Mouse (Mus musculus) right cerebral cortex, postnatal 4 days (tissue): Measurements from ENCODE around the gene Macf1.
"Not testable (repeated sequence)": the region's sequence is repeated elsewhere in the genome, so short reads cannot be mapped to it uniquely, and the experiment has no call there.

ENCODE experiments used
- DNase-seq: peaks from one replicate; pipeline ENCODE4 v3.0.0-alpha.2; 2022

The Macf1 gene

DNA sequence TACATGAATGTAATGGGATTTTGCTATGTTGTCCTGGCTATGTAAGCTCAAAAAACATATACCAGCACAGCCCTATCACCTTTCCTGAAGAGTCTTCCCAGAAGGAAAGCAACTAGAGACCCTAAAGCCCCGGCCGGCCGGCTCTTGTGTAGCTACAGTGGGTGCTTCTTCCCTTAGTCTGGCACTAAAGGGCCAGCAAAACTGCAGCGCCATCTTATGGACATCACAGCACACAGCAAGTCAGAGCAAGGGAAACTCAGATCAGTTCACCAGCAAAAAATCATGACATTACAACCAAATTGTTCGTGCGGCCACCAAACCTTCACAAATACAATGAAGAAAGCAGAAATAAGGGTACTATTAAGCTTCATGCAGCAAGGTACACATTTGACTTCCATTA is 154.9 kb downstream of the Macf1 start:
- peak; percentile 34 for DNase-seq

- peak; percentile 25 for DNase-seq
These were observed 156.6 kb downstream of the Macf1 start for GRCm38 (mm10) chr4:123527607-123528010.

- peak; percentile 13 for DNase-seq
These were observed 157.3 kb downstream of the Macf1 start for GRCm38 (mm10) chr4:123526779-123527280.

- DNase-seq, result no peak
These were observed 159.4 kb downstream of the Macf1 start for GRCm38 (mm10) chr4:123524746-123525145.

- not testable (repeated sequence) for DNase-seq
These were observed 164.0 kb downstream of the Macf1 start for GRCm38 (mm10) chr4:123520123-123520522.

- no peak for DNase-seq
These were observed 168.5 kb downstream of the Macf1 start for GRCm38 (mm10) chr4:123515673-123516072.

- no peak for DNase-seq
These were observed 174.0 kb downstream of the Macf1 start for GRCm38 (mm10) chr4:123510201-123510600.

DNA sequence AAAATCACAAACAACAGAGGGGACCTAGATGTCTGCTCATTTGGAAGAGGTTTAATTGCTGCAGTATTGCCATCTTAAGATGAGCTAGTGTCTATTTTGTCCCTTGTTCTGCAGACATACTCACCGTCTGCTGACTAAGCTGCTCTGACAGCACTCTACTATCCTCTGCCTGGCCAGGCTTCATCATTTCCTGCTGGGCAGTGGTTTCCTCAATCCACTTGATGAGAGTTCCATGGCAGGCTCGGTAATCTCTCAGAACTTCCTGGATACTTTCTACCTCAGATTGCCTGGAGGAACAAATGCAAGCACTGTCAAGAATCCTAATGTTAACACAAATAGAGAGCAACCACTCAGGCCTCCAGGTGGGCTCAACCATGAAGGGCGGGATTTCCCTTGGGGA is 195.1 kb downstream of the Macf1 start:
- DNase-seq, result no peak

DNA sequence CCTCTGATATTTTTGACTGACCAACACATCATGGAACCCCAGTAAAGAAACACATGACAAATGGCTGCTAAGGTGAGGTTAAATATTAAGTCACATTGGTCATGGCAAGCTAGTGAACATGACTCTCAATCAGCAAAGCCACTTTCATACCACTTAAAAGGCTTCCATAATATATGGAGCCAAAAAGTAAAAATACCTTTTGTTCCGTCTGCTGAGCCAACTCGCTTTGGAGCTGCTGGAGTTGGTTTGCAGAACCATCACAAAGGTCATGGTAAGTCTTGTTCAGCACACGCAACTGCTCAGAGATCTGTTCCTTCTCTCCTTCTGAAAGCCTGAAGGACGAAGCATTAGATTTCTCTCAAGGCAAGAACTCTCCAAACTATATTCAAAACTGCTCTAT is 204.2 kb downstream of the Macf1 start:
- no peak for DNase-seq

DNA sequence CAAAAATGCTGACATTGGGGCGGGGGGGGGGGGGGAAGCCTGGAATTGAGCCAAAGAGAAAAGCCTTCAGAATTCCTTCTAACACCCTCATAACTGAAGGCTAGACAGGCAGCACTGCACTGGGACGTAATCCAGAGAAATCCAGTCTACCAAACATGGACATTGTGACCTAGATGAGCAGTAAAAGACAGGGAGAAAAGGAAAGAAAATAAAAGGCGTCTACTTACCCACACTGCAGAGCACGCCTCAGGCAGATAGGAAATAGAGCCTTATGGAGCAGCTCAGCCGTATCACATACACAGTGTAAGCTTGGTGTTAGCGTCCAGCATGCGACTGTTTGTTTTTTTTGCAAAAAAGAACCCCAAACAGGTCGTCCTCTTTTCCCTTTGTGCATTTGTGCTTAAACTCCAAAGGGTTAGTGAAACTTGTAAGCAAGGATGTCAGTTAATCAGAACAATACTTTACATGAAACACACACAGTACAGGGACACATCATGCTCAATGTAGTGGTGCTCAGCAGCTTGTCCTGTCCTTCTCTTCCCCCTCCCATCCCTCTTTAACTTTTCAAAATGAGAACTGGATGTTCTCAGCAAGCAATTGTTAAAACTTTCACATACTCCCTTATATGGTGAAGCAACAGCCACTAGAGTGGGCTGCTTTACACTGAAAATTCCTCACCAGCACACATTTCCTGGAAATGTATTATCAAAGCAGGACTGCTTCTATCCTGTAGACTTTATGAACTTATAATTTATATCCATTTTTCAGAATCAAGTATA is 205.3 kb downstream of the Macf1 start:
- no peak for DNase-seq

DNA sequence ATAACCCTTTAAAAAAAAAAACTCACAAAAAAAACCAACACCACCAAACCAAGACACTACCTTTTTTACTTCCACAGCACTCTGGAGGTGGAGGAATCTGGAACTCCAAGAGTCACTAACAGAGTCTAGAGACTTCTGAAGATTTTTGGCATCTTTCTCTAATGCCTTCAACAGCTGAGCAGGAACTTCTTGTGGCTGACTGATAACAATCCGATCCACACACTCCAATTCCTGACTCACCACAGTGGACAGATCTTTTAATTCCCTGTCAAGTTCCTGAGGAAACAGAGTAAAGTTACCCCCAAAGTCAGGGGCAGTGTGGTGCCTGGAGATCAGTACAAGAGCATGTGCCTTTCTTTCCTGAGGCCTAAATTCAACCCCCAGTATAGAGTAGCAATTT is 218.4 kb downstream of the Macf1 start:
- no peak for DNase-seq

- peak; percentile 9 for DNase-seq
These were observed 223.4 kb downstream of the Macf1 start for GRCm38 (mm10) chr4:123460595-123461272.

DNA sequence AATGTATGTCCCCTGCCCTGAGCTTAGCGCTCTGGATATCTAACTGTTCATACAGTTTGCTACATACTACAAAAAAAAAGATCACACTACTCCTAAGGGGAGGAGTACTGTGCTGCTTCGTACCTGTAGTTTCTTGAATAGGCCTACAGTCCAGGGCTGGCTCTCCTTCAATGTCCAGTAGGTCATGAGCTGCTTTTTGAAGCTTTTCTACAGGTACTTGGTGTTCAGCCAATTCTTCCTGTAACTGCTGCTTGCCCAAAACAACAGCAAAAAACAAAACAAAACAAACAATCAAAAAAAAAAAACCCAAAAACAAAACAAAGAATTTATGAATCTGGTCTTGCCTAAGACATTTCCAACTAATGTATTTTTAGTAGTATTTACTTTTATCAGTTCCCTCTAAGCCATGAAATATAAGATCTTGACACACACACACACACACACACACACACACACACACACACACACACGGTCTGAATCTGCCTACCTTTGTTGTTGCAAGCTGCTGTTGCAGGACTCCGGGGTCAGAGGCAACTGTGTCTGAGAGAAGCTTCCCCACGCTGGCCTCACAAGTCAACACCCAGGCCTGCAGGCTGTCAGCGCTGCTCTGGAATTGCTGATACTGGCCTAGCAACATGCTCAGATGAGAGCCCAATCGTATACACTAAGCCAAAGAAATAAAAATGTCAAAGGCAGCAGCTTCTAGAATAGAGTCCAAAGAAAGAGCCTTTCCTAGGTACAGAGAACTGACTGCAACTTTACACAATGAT is 229.1 kb downstream of the Macf1 start:
- no peak for DNase-seq

DNA sequence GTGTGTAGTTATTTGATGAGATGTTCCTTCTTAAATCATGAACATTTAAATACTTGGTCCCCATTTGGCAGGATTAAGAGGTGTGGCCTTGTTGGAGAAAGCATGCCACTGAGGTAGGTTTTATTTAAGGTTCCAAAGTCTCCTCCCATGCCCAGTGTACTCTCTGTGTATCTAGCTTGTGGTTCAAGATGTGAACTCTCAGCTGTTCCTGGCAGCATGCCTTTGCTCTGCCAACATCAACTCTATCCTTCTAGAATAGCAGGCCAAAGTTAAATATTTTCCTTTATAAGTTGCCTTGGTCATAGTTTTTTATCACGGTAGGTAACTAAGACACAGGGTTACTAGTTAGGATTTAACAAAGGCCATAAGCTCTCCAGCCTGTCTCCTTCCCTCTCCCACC is 230.4 kb downstream of the Macf1 start:
- no peak for DNase-seq

DNA sequence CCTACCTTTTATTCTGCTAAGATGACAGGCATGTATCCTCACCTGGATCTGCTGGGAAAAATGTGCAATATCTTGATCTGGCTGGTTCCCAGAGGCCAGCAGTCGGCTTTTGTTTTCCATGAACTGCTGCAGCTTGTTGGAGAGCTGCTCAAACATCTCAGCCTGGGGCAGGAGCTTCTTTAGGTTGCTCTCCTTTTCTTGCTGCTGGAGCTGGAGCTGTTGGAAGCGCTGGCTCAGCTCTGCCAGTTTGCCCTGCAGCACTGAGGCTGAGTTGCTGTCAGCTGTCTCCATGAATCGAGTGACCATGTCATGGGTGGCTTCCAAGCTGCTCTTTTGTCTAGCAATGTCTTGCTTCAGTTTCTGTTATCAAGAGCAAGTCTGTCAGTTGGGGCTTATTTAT is 232.2 kb downstream of the Macf1 start:
- no peak for DNase-seq

DNA sequence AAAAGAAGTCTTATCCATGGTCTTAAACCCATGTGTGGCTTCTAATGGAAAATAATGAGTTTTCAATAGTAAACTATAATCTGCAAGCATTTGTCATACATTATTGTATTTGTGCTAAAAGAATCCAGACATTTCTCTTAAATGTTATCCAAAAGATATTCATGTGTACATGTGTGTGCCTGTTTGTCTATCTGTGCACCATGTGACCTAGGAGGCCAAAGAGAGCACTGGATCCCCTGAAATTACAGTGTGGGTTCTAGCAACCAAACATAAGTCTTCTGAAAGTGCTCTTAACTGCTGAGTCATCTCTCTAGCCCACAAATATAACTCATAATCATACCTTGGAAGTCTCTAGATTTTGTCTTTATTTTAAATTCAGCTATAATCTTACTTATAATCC is 234.9 kb downstream of the Macf1 start:
- no peak for DNase-seq

DNA sequence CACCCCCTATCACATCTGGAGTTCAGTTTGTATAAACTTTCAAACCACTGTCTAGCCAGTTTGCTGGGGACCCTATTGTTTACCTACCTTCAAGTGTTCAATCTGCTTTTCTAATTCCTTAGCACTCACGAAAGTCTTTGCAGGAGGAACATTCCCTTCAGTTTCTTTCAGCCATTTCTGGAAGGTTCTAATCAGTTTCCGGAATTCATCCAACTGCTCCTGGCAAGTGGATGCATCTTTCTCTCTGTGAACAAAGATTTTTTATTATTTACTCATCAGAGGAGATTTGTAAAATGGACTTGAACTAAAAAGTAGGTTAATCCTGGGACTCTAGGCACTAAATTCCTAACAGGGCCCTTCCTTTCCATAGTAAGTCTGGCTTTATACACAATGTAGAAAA is 236.1 kb downstream of the Macf1 start:
- no peak for DNase-seq

DNA sequence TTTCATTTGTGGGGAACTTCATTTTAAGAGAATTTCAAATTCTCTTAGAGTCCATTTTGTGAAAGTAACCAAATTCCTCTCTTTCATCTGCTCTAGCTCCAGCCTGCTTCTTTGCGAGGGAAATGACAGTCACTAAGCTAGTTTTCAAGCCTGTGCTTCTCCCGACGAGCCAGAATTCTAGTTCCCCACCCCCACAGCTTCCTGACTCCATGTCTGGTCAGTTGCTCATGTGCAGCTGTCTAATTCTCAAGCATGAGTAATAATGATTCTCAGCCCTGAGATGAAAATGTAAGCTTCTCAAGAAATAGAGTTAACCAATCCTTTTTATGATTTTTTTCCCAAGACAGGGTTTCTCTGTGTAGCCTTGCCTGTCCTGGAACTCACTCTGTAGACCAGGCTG is 236.9 kb downstream of the Macf1 start:
- DNase-seq, result no peak

DNA sequence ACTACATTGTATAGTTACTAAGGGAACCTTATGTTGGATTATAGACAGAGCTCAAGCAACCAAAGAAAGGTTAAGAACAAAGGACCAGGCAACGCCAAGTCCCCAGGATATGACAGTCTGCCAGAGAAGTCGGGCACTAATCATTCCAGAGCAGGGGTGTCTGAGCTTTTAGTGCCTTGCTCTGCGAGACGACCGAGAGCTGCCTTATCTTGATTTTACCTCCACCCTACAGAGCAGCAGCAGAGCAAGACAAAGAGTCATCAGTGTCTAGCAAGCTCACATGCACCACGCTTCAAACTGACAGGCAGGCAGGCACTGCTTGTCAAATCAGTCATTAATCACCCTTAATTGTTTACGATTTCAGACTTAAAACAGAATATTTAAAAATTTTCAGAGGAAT is 237.4 kb downstream of the Macf1 start:
- no peak for DNase-seq

- DNase-seq, result not testable (repeated sequence)
These were observed 237.9 kb downstream of the Macf1 start for GRCm38 (mm10) chr4:123446221-123446620.

- DNase-seq, result no peak
These were observed 245.7 kb downstream of the Macf1 start for GRCm38 (mm10) chr4:123438414-123438813.

GRCm38 (mm10) chr4:123433171-123433570 is 251.0 kb downstream of the Macf1 start:
- DNase-seq, result no peak

- DNase-seq, result no peak
These were observed 252.2 kb downstream of the Macf1 start for GRCm38 (mm10) chr4:123431936-123432335.
